In genomic region chr6:121326486-121327069, GRCm38 (mm10) we compare ENCODE assay signal across 11 mouse cellular contexts. TPM values are rescaled to one million over a fixed set of nuclear protein-coding genes. Genes with fewer than 3 reads are reported as not detected.
DNase-seq lines count a peak whose midpoint lies in the region; ATAC-seq and TF ChIP-seq lines count a peak whose summit lies in the region.
"Had no signal": no experiment of that assay in that cellular context is flagged by ENCODE, and none has a peak within 500 bp of the region (broad histone marks: within the 10 kb centered on the region; RNA-seq: fewer than 3 reads in every experiment).

No protein-coding gene starts in this region.

- ATAC-seq in hindbrain, embryonic 16.5 days = 0 out of 2 replicates have a peak, but pooled peaks have one; percentile 31
- no peak for ATAC-seq in hindbrain, embryonic 11.5 days (ENCODE audit: low FRiP score)
- 0 out of 2 replicates have a peak, but pooled peaks have one; percentile 21 for ATAC-seq in heart, embryonic 15.5 days (replicated peaks; ENCODE audit: insufficient number of reproducible peaks, insufficient read depth, low FRiP score, low read depth)
- ATAC-seq in stomach, postnatal 0 days (ENCODE audit: low FRiP score, low TSS enrichment) = peak; percentile 39; the same call in 1 of the 2 replicates

- no peaks in the 10 kb centered on the region for H3K9me3 ChIP-seq in hindbrain, embryonic 16.5 days (ENCODE audit: control insufficient read depth, low read length)
- H3K9me3 ChIP-seq in hindbrain, embryonic 11.5 days (ENCODE audit: control insufficient read depth, low read length) = no peaks in the 10 kb centered on the region
- no peaks in the 10 kb centered on the region for H3K9me3 ChIP-seq in heart, embryonic 15.5 days (replicated peaks)
- no peaks in the 10 kb centered on the region for H3K9me3 ChIP-seq in stomach, postnatal 0 days (ENCODE audit: control insufficient read depth, low read length)
- H3K9me3 ChIP-seq: lung, embryonic 15.5 days had no signal

- peaks cover 10% of the 10 kb centered on the region for H3K4me1 ChIP-seq in hindbrain, embryonic 16.5 days (ENCODE audit: control insufficient read depth, insufficient read depth, low read depth, low read length)
- peaks cover 2% of the 10 kb centered on the region; the same call in 1 of the 2 replicates for H3K4me1 ChIP-seq in hindbrain, embryonic 11.5 days (replicated peaks; ENCODE audit: control insufficient read depth, insufficient read depth, low read length)
- peaks cover 15% of the 10 kb centered on the region for H3K4me1 ChIP-seq in heart, embryonic 15.5 days (replicated peaks)
- H3K4me1 ChIP-seq in stomach, postnatal 0 days (replicated peaks; ENCODE audit: control insufficient read depth, insufficient read depth) = no peaks in the 10 kb centered on the region

- no peak overlapping the region for H3K27ac ChIP-seq in hindbrain, embryonic 16.5 days (ENCODE audit: low read depth, low read length)
- no peak overlapping the region for H3K27ac ChIP-seq in hindbrain, embryonic 11.5 days (ENCODE audit: low read depth, low read length)
- H3K27ac ChIP-seq in heart, embryonic 15.5 days = peak overlapping the region; percentile 11; the same call in 1 of the 2 replicates
- H3K27ac ChIP-seq in stomach, postnatal 0 days (replicated peaks) = no peak overlapping the region
- H3K27ac ChIP-seq: lung, embryonic 15.5 days had no signal

- H3K36me3 ChIP-seq in hindbrain, embryonic 16.5 days (ENCODE audit: control insufficient read depth, insufficient read depth, low read length) = no peaks in the 10 kb centered on the region
- H3K36me3 ChIP-seq in hindbrain, embryonic 11.5 days (ENCODE audit: control insufficient read depth, insufficient read depth, low read length) = no peaks in the 10 kb centered on the region
- H3K36me3 ChIP-seq in heart, embryonic 15.5 days = no peaks in the 10 kb centered on the region
- no peaks in the 10 kb centered on the region for H3K36me3 ChIP-seq in stomach, postnatal 0 days (ENCODE audit: control insufficient read depth, insufficient read depth, low read length)
- H3K36me3 ChIP-seq: lung, embryonic 15.5 days had no signal

- no peak for TF ChIP-seq EP300 in stomach, postnatal 0 days (optimal IDR thresholded peaks at IDR 0.05)

- H3K4me3 ChIP-seq in hindbrain, embryonic 16.5 days (ENCODE audit: low read length) = no peak overlapping the region
- no peak overlapping the region for H3K4me3 ChIP-seq in hindbrain, embryonic 11.5 days (ENCODE audit: low read depth, low read length)
- H3K4me3 ChIP-seq in heart, embryonic 15.5 days = no peak overlapping the region
- no peak overlapping the region for H3K4me3 ChIP-seq in stomach, postnatal 0 days (ENCODE audit: low read depth, low read length)
- H3K4me3 ChIP-seq: lung, embryonic 15.5 days had no signal

- no peaks in the 10 kb centered on the region for H3K27me3 ChIP-seq in hindbrain, embryonic 16.5 days (replicated peaks; ENCODE audit: control insufficient read depth, insufficient read depth, low read length)
- peaks cover 2% of the 10 kb centered on the region; the same call in 1 of the 2 replicates for H3K27me3 ChIP-seq in hindbrain, embryonic 11.5 days (ENCODE audit: control insufficient read depth, insufficient read depth, low read length)
- H3K27me3 ChIP-seq in heart, embryonic 15.5 days = no peaks in the 10 kb centered on the region
- H3K27me3 ChIP-seq in stomach, postnatal 0 days (ENCODE audit: control insufficient read depth, insufficient read depth, low read length) = no peaks in the 10 kb centered on the region
- H3K27me3 ChIP-seq: lung, embryonic 15.5 days had no signal

- H3K4me2 ChIP-seq in hindbrain, embryonic 16.5 days (ENCODE audit: low read length) = no peak overlapping the region
- H3K4me2 ChIP-seq in hindbrain, embryonic 11.5 days (replicated peaks; ENCODE audit: low read depth, low read length) = no peak overlapping the region
- H3K4me2 ChIP-seq in heart, embryonic 15.5 days = no peak overlapping the region
- H3K4me2 ChIP-seq in stomach, postnatal 0 days (replicated peaks; ENCODE audit: low read depth) = no peak overlapping the region
- H3K4me2 ChIP-seq: lung, embryonic 15.5 days had no signal

- no peak for TF ChIP-seq CTCF in stomach, postnatal 0 days (IDR thresholded peaks at IDR 0.05; ENCODE audit: low read depth)

- DNase-seq in hindbrain, embryonic 11.5 days (ENCODE audit: low spot score) = no peak
- peak; percentile 28 for DNase-seq in thymus, postnatal 14 days
- no peak for DNase-seq in thymus, postnatal 36 days
- DNase-seq in stomach, postnatal 0 days (ENCODE audit: low spot score) = no peak
- no peak for DNase-seq in cerebellum, postnatal 4 days (ENCODE audit: low spot score in 2 of 2)
- DNase-seq: cerebellum, postnatal 36 days; retina, postnatal 1 day had no signal

- 60% methylated on average over 10 of the region's 10 CpGs for WGBS in hindbrain, embryonic 16.5 days
- WGBS in hindbrain, embryonic 11.5 days = 60% methylated on average over 10 of the region's 10 CpGs
- WGBS in heart, embryonic 15.5 days = 34% methylated on average over 10 of the region's 10 CpGs
- 50% methylated on average over 10 of the region's 10 CpGs for whole genome bisulfite sequencing in stomach, postnatal 0 days

- no peak overlapping the region for H3K9ac ChIP-seq in hindbrain, embryonic 16.5 days (ENCODE audit: low read depth, low read length)
- no peak overlapping the region for H3K9ac ChIP-seq in hindbrain, embryonic 11.5 days (ENCODE audit: low read depth, low read length)
- no peak overlapping the region for H3K9ac ChIP-seq in heart, embryonic 15.5 days
- no peak overlapping the region for H3K9ac ChIP-seq in stomach, postnatal 0 days (ENCODE audit: low read length)
- H3K9ac ChIP-seq: lung, embryonic 15.5 days had no signal

RNA-seq across cellular contexts. Expression of gene Slc6a12, which starts 16.3 kb away (rescaled TPM):
- 2.4 and 2.5 TPM in 2 replicates for polyA plus RNA-seq in hindbrain, embryonic 16.5 days (2015; fragmentation: Nextera tagmentation; extraction: Ambion mirVana)
- 0.29 TPM in 1 of 2 replicates, not detected in the other for polyA plus RNA-seq in hindbrain, embryonic 11.5 days (2014; fragmentation: Nextera tagmentation; extraction: Ambion mirVana)
- not detected in 2 replicates for polyA plus RNA-seq in heart, embryonic 15.5 days (2015; fragmentation: Nextera tagmentation; extraction: Ambion mirVana)
- polyA plus RNA-seq in stomach, postnatal 0 days (2015; fragmentation: Nextera tagmentation; extraction: Ambion mirVana) = 0.11 and 0.17 TPM in 2 replicates
- polyA plus RNA-seq: intestine, embryonic 14.5 days; lung, embryonic 15.5 days had no signal

RNA-seq across cellular contexts. Expression of gene Slc6a13, which starts 26.6 kb away (rescaled TPM):
- polyA plus RNA-seq in hindbrain, embryonic 16.5 days (2015; fragmentation: Nextera tagmentation; extraction: Ambion mirVana) = 55.2 and 61.7 TPM in 2 replicates
- 2.2 and 2.9 TPM in 2 replicates for polyA plus RNA-seq in hindbrain, embryonic 11.5 days (2014; fragmentation: Nextera tagmentation; extraction: Ambion mirVana)
- polyA plus RNA-seq in heart, embryonic 15.5 days (2015; fragmentation: Nextera tagmentation; extraction: Ambion mirVana) = 5.6 and 5.7 TPM in 2 replicates
- polyA plus RNA-seq in stomach, postnatal 0 days (2015; fragmentation: Nextera tagmentation; extraction: Ambion mirVana) = 0.46 and 0.52 TPM in 2 replicates
